Mouse (Mus musculus) E14TG2a.4 (cell line): ENCODE results near the gene Wasf3.

Source experiments
- H3K27me3 ChIP-seq: 2 replicates; pipeline ENCODE4 v1.6.1; 2014; ENCODE audit warnings: low read length, control low read depth; ENCODE audit not compliant: insufficient read depth
- H3K36me3 ChIP-seq: 2 replicates; pipeline ENCODE4 v1.6.1; 2014; ENCODE audit warnings: low read length, control low read depth; ENCODE audit not compliant: insufficient read depth
- H3K4me1 ChIP-seq: replicated peaks from 2 replicates; pipeline ENCODE4 v1.6.1; 2014; ENCODE audit warnings: low read depth, low read length, control low read depth
- H3K4me3 ChIP-seq: replicated peaks from 2 replicates; pipeline ENCODE4 v1.5.1; 2014; ENCODE audit warnings: mild to moderate bottlenecking, low read length
- H3K9me3 ChIP-seq: 2 replicates; pipeline ENCODE4 v1.6.1; 2014; ENCODE audit warnings: low read length, control low read depth
- CTCF ChIP-seq: conservative IDR thresholded peaks from 2 replicates; pipeline ENCODE4 v1.5.1; 2014; ENCODE audit warnings: low read length
- NANOG ChIP-seq: IDR thresholded peaks from 2 replicates; pipeline ENCODE4 v1.6.1; 2014; ENCODE audit warnings: borderline replicate concordance, low read length, mixed read lengths
- POU5F1 ChIP-seq: IDR thresholded peaks from 2 replicates; pipeline ENCODE4 v1.6.1; 2014; ENCODE audit warnings: low read length, borderline replicate concordance

Wasf3 gene

DNA sequence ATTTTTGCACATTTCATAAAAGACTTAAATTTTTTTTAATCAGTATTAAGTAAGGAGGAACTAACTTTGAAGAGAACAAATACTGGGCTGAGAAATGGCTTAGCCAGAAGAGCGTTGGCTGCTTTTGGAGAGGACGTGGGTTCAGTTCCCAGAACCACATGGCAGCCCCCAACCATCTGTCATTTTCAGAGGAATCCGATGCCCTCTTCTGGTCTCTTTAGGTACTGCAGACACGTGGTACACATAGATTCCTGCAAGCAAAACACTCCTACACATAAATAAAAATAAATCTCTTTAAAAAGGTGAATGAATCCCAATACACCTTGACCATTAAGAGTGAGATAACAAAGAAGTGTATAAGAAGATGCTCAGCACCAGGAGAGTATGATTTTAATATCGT is 55.5 kb downstream of the Wasf3 start:
- Histone ChIP-seq H3K9me3 (peaks cover 6% of the 10 kb centered on the region), H3K4me3 (no peak overlapping the region), H3K27me3 (no peaks in the 10 kb centered on the region), H3K4me1 (peaks cover 12% of the 10 kb centered on the region), H3K36me3 (peaks cover 62% of the 10 kb centered on the region)
- peak; percentile 72 for TF ChIP-seq CTCF
- no peak for TF ChIP-seq POU5F1

DNA sequence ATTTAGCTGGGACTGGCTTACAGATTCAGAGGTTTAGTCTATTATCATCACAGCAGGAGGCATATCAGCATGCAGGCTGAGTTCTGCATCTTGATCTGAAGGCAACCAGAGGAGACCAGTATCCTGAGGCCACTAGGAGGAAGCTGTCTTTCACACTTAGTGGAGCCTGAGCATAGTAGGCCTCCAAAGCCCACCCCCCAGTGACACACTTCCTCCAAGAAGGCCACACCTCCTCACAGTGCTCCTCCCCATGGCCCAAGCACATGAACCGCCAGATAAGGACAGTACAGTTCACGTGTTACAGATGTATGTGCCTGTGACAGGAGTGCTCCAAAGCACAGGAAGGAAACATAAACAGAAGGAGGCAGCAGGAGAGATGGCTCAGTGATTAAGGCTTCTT is 58.0 kb downstream of the Wasf3 start:
- TF ChIP-seq CTCF (no peak), NANOG (no peak), POU5F1 (no peak)
- Histone ChIP-seq H3K4me1 (peaks cover 12% of the 10 kb centered on the region), H3K4me3 (no peak overlapping the region), H3K9me3 (peaks cover 12% of the 10 kb centered on the region), H3K36me3 (peaks cover 56% of the 10 kb centered on the region), H3K27me3 (no peaks in the 10 kb centered on the region)

DNA sequence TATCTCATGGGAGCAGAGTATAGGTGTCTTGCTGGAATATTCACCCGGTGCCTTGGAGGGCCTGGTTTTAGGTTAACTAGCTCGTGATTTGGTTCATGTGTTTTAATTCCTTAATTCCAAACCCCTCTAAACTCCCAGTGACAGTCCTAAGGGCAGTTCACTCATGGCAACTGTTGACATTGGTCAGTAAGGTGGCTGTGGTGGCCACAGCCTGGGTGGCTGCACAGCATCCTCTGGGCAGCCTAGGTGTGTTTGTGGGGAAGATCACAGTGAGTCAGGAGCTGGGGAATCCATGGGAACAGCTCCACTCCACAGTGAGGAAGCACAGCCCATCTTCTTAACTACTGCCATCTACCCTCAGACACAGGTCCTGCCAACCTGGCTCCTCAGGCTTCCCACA is 61.8 kb downstream of the Wasf3 start:
- Histone ChIP-seq H3K27me3 (no peaks in the 10 kb centered on the region), H3K9me3 (peaks cover 25% of the 10 kb centered on the region), H3K4me1 (peaks cover 6% of the 10 kb centered on the region; the same call in 1 of the 2 replicates), H3K36me3 (peaks cover 37% of the 10 kb centered on the region), H3K4me3 (no peak overlapping the region)
- TF ChIP-seq NANOG: no peak
- TF ChIP-seq POU5F1: no peak
- no peak for TF ChIP-seq CTCF

GRCm38 (mm10) chr5:146451592-146452254 is 66.9 kb downstream of the Wasf3 start:
- Histone ChIP-seq H3K4me3 (no peak overlapping the region), H3K27me3 (no peaks in the 10 kb centered on the region), H3K9me3 (peaks cover 23% of the 10 kb centered on the region), H3K4me1 (no peaks in the 10 kb centered on the region), H3K36me3 (peaks cover 67% of the 10 kb centered on the region)
- TF ChIP-seq CTCF (no peak), NANOG (no peak), POU5F1 (no peak)

- Histone ChIP-seq H3K9me3 (peaks cover 5% of the 10 kb centered on the region; the same call in 1 of the 2 replicates), H3K4me1 (no peaks in the 10 kb centered on the region), H3K36me3 (peaks cover 65% of the 10 kb centered on the region), H3K4me3 (no peak overlapping the region), H3K27me3 (no peaks in the 10 kb centered on the region)
- no peak for TF ChIP-seq CTCF
- no peak for TF ChIP-seq NANOG
- no peak for TF ChIP-seq POU5F1
Observed at GRCm38 (mm10) chr5:146453556-146453955, 68.8 kb downstream of the Wasf3 start.

DNA sequence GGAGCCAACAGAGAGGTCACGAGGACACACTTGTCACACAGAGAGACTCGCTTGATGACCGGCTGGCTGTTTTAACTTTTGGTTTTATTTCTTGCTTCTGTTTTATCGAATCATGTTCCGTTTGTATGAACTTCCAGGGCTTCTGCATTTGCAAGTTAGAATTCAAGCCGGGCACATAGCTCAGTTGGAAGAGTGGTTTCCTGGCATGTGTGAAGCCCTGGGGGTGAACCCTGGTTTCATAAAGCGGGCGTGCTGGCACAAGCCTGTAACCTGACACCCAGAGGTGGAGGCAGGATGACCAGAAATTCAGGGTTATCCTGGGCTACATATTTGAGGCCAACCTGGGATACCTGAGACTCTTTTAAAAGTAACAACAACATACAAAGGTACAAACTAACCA is 76.8 kb downstream of the Wasf3 start:
- Histone ChIP-seq H3K9me3 (no peaks in the 10 kb centered on the region), H3K27me3 (no peaks in the 10 kb centered on the region), H3K4me1 (peaks cover 17% of the 10 kb centered on the region), H3K4me3 (no peak overlapping the region), H3K36me3 (peaks cover 80% of the 10 kb centered on the region)
- TF ChIP-seq CTCF (no peak), NANOG (no peak), POU5F1 (no peak)

DNA sequence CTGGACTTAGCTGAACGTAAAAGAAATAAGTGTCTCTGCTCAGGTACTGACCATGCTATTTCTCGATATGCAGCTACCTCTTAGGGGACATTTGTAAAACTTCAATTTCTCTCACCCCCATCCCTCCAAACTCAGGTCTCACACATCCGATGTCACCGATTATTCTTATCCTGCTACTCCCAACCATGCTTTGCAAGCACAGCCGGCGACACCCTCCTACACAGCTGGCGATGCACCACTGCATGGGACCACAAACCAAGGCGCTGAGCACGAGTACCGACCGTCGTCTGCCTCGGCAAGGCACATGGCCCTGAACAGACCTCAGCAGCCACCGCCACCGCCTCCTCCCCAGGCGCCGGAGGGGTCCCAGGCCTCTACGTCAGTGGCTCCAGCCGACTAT is 81.9 kb downstream of the Wasf3 start:
- peaks cover 9% of the 10 kb centered on the region for H3K4me1 ChIP-seq
- H3K4me3 ChIP-seq: no peak overlapping the region
- H3K9me3 ChIP-seq: no peaks in the 10 kb centered on the region
- TF ChIP-seq POU5F1 (no peak), CTCF (no peak), NANOG (no peak)
- peaks cover 84% of the 10 kb centered on the region for H3K36me3 ChIP-seq
- no peaks in the 10 kb centered on the region for H3K27me3 ChIP-seq

DNA sequence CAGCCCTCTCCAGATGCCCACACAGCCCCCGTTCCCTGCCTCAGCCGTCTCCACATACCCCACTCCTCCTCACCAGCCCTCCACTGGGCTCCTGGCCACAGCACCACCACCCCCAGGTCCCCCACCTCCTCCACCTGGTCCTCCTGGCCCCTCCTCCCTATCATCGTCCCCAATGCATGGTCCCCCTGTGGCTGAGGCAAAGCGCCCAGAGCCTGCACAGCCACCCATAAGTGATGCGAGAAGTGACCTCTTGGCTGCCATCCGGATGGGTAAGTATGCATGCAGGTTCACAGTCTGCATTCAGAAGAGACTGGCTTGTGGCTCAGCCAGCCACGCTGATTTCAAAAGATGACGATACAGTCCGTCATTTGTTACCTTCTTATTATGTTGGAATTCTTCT is 83.5 kb downstream of the Wasf3 start:
- peaks cover 78% of the 10 kb centered on the region for H3K36me3 ChIP-seq
- H3K27me3 ChIP-seq: no peaks in the 10 kb centered on the region
- TF ChIP-seq CTCF: no peak
- no peak for TF ChIP-seq POU5F1
- TF ChIP-seq NANOG: no peak
- no peak overlapping the region for H3K4me3 ChIP-seq
- no peaks in the 10 kb centered on the region for H3K9me3 ChIP-seq
- H3K4me1 ChIP-seq: peaks cover 8% of the 10 kb centered on the region

- Histone ChIP-seq H3K4me1 (peaks cover 8% of the 10 kb centered on the region), H3K9me3 (no peaks in the 10 kb centered on the region), H3K4me3 (no peak overlapping the region), H3K36me3 (peaks cover 62% of the 10 kb centered on the region), H3K27me3 (no peaks in the 10 kb centered on the region)
- TF ChIP-seq NANOG: no peak
- TF ChIP-seq POU5F1: no peak
- TF ChIP-seq CTCF: no peak
Observed at GRCm38 (mm10) chr5:146470821-146471220, 86.0 kb downstream of the Wasf3 start.

- peaks cover 8% of the 10 kb centered on the region for H3K4me1 ChIP-seq
- TF ChIP-seq CTCF (no peak), NANOG (no peak), POU5F1 (no peak)
- H3K27me3 ChIP-seq: no peaks in the 10 kb centered on the region
- H3K36me3 ChIP-seq: peaks cover 58% of the 10 kb centered on the region
- H3K4me3 ChIP-seq: no peak overlapping the region
- no peaks in the 10 kb centered on the region for H3K9me3 ChIP-seq
Observed at GRCm38 (mm10) chr5:146471311-146471710, 86.5 kb downstream of the Wasf3 start.
